Mouse (Mus musculus) intestine, postnatal 0 days (tissue): ENCODE measurements around the gene Mdfic. TPM values are rescaled to one million over a fixed set of nuclear protein-coding genes. Genes with fewer than 3 reads are reported as not detected.

Experiments
- ATAC-seq: fragments of 200-750 bp; cut with Nextera tagmentation; 2 replicates; pipeline ENCODE4 v1.8.0; 2017; ENCODE audit warnings: mild to moderate bottlenecking, moderate TSS enrichment, moderate library complexity
- H3K27ac ChIP-seq: fragments of 300-500 bp; sonication (generic); 2 replicates; pipeline ENCODE4 v1.5.1; 2014; ENCODE audit warnings: mild to moderate bottlenecking, low read depth, low read length, moderate library complexity
- H3K27me3 ChIP-seq: fragments of 300-500 bp; sonication (generic); replicated peaks from 2 replicates; pipeline ENCODE4 v1.6.1; 2014; ENCODE audit warnings: low read length, mixed read lengths; ENCODE audit not compliant: control insufficient read depth, insufficient read depth
- H3K36me3 ChIP-seq: fragments of 300-500 bp; sonication (generic); 2 replicates; pipeline ENCODE4 v1.6.1; 2014; ENCODE audit warnings: mild to moderate bottlenecking, moderate library complexity; ENCODE audit not compliant: control insufficient read depth, insufficient read depth
- H3K4me1 ChIP-seq: fragments of 300-500 bp; sonication (generic); replicated peaks from 2 replicates; pipeline ENCODE4 v1.6.1; 2014; ENCODE audit warnings: antibody characterized with exemption, low read length, mixed read lengths; ENCODE audit not compliant: control insufficient read depth, insufficient read depth
- H3K4me2 ChIP-seq: fragments of 300-500 bp; sonication (generic); replicated peaks from 2 replicates; pipeline ENCODE4 v1.6.1; 2014; ENCODE audit warnings: low read depth, mild to moderate bottlenecking, moderate library complexity
- H3K4me3 ChIP-seq: fragments of 300-500 bp; sonication (generic); 2 replicates; pipeline ENCODE4 v1.5.1; 2014; ENCODE audit warnings: low read depth, low read length
- H3K9ac ChIP-seq: fragments of 300-500 bp; sonication (generic); 2 replicates; pipeline ENCODE4 v1.6.1; 2014; ENCODE audit warnings: mild to moderate bottlenecking, low read depth, low read length
- H3K9me3 ChIP-seq: fragments of 300-500 bp; sonication (generic); 2 replicates; pipeline ENCODE4 v1.6.1; 2016; ENCODE audit warnings: mixed run types; ENCODE audit not compliant: control insufficient read depth
- CTCF ChIP-seq: sonication (generic); IDR thresholded peaks from 2 replicates; pipeline ENCODE4 v1.5.1; 2016; ENCODE audit warnings: low read depth, mild to moderate bottlenecking, control low read depth, antibody characterized with exemption, moderate library complexity
- WGBS: fragments of 180-500 bp; shearing (Covaris S2); extraction: QIAGEN DNeasy Blood & Tissue Kit; methylation state at CpG from one replicate; pipeline ENCODE4 v1.1.7; 2014; 5-methylcytosine and 5-hydroxymethylcytosine counted together
- polyA plus RNA-seq: library from polyadenylated mRNA; unstranded; fragments of >200 nt; fragmentation: Nextera tagmentation; extraction: Ambion mirVana; gene quantifications from 2 replicates; pipeline ENCODE4 v1.2.1, GENCODE M21; 2015

Mdfic gene
- polyA plus RNA-seq, 1 experiment from 2014 or later: 2.3 TPM

DNA sequence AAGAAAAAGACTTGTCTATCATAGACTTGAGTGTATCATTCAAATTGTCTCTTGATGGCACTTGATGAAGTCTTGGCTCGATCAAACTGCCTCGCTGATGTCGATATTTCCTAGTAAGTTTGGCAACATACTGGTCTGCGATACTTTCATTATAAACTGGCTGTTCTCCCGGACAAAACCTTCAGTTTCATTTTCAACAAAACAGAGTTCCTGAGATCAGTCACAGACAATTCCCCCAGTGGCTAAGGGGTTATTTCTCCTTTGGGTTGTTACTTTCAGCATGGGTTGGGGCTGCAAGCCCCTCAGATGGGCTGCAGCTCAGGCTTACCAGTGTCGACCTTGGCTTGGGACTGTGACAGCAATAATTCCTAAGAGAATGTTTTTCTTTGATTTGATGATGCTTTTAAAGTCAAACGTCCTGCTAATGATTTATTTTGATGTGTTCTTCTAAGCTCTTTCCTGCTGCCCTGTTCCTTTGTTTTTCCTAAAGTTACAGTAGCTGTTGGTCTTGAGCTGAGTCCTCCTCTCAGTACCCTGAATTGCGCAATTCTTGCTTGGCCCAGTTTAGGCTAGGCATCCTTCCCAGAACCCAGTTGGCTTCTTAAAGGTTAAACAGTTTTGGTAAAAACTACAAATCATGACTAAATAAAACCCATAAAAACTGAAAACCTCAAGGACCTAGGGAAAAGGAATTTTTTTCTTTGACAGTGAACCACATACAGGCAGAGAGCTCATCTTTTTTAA, 73.3 kb downstream of the Mdfic start:
- no peaks in the 10 kb centered on the region for H3K9me3 ChIP-seq
- no peaks in the 10 kb centered on the region for H3K27me3 ChIP-seq
- 0 out of 2 replicates have a peak, but pooled peaks cover 3% of the 10 kb centered on the region for H3K4me1 ChIP-seq
- H3K36me3 ChIP-seq: no peaks in the 10 kb centered on the region
- H3K4me3 ChIP-seq: no peak overlapping the region
- peak overlapping the region; percentile 49 for H3K4me2 ChIP-seq
- WGBS: 66% methylated on average over 8 of the region's 8 CpGs
- no peak for TF ChIP-seq CTCF
- no peak for ATAC-seq
- H3K9ac ChIP-seq: no peak overlapping the region
- no peak overlapping the region for H3K27ac ChIP-seq

DNA sequence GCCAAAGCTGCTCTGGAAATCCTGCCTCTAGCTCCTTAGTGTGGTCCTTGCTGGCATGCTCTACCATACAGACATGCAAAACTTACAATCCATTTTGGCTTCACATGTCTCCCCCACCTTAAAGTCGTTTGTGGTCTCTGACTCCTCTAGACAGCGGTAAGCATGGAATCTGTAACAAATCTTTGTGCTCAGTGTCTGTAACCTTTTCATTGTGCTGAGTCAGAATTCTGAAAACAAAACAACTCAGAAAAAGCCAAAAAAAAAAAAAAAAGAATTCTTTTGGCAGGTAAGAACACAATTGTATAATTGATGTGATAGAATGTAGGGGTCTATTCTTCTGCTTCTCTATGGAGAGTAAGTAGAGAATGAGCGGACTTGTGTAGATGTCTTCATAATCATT, 74.3 kb downstream of the Mdfic start:
- 94% methylated on average over 3 of the region's 3 CpGs for WGBS

DNA sequence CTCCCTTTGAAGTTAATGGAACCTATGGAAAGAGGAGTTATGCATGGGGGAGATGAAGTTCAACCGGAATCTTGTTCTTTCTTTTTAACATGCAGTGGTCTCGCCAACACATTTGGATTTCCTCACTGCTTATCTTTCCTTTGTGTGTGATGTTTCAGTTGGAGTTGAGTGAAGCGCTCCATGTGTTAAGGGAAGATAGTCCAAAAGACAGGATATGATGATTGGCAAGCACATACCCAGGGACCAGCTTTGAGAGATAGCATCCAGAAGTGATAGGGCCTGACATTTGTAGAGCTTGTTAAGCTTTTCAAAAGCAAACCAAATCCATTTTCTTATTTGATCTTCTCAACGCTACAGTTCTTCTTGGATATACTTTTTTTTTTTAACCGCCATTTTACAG, 86.9 kb downstream of the Mdfic start:
- no peak overlapping the region for H3K27ac ChIP-seq
- 97% methylated on average over 5 of the region's 5 CpGs for WGBS
- no peak for TF ChIP-seq CTCF

More for the DNA sequence above, 74.3 kb downstream of the Mdfic start:
- Histone ChIP-seq H3K9ac (no peak overlapping the region), H3K4me1 (0 out of 2 replicates have a peak, but pooled peaks cover 3% of the 10 kb centered on the region), H3K4me2 (no peak overlapping the region), H3K9me3 (no peaks in the 10 kb centered on the region), H3K27me3 (no peaks in the 10 kb centered on the region), H3K27ac (no peak overlapping the region), H3K36me3 (no peaks in the 10 kb centered on the region), H3K4me3 (no peak overlapping the region)
- no peak for ATAC-seq
- no peak for TF ChIP-seq CTCF

DNA sequence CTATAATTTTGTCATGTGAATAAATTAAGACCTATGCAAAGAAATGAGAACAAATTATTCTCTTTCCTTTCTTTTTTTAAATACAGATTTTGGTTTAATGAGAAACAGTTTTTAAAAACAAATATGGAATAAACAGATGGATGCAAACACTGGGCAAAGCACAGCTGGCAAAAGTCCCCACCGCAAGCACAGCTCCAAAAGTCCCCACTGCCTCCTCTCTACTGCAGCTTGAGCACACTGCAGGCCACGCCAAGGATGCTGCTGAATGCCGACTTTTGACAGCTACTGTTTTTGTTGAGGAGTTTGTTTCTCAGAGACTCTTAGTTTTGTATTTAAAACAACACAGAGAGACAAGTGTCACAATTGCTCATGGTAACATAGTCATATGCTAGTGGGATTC, 104.8 kb downstream of the Mdfic start:
- Histone ChIP-seq H3K4me2 (no peak overlapping the region), H3K4me1 (no peaks in the 10 kb centered on the region), H3K4me3 (no peak overlapping the region), H3K9me3 (no peaks in the 10 kb centered on the region), H3K27me3 (no peaks in the 10 kb centered on the region), H3K27ac (no peak overlapping the region), H3K36me3 (no peaks in the 10 kb centered on the region), H3K9ac (no peak overlapping the region)
- ATAC-seq: no peak
- TF ChIP-seq CTCF: no peak
- 68% methylated on average over 3 of the region's 3 CpGs for WGBS

More for the DNA sequence above, 86.9 kb downstream of the Mdfic start:
- H3K36me3 ChIP-seq: no peaks in the 10 kb centered on the region
- no peak overlapping the region for H3K4me2 ChIP-seq
- H3K27me3 ChIP-seq: no peaks in the 10 kb centered on the region
- H3K9me3 ChIP-seq: no peaks in the 10 kb centered on the region
- no peak overlapping the region for H3K4me3 ChIP-seq
- ATAC-seq: no peak
- no peak overlapping the region for H3K9ac ChIP-seq
- H3K4me1 ChIP-seq: no peaks in the 10 kb centered on the region

DNA sequence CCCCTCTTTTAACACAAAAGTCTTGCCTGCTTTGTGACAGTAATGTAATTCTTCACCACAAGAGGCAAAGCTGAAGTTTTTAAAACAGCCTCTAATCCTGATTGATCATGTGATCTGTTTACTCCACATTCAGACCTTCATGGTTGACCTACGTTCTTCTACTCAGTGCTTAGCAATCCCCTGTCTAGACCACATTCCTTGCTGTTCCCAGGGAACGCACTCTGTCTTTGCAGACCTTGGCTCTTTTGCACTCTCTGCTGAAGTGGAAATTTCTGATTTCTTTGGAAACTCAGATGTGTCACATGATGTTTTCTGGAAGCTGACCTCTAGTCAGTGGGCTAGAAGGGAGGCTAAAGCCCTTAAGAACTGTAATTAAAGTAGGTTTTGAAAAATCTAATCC, 109.4 kb downstream of the Mdfic start:
- no peak for TF ChIP-seq CTCF
- 66% methylated on average over 2 of the region's 2 CpGs for WGBS
- Histone ChIP-seq H3K4me2 (no peak overlapping the region), H3K9me3 (no peaks in the 10 kb centered on the region), H3K9ac (no peak overlapping the region), H3K36me3 (no peaks in the 10 kb centered on the region), H3K27ac (no peak overlapping the region), H3K4me3 (no peak overlapping the region), H3K27me3 (no peaks in the 10 kb centered on the region), H3K4me1 (no peaks in the 10 kb centered on the region)
- no peak for ATAC-seq

DNA sequence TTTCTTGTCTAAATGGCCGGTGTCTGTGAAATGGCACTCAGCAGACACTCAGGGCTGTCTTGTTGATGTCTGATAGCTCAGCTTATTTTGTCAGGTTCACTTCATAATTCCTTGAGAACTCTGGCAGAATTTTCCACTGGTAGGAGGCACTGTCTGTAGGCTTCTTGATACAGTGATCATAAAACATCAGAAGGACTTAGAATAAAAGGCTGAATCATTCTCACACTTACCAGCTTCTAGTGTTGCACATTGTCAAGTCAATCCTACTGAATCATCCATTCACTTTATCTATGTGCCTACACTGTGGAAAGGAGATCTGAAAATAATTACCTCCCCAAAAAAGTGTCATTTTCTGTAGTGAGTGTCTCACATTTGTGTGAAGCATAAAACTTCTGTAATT, 110.2 kb downstream of the Mdfic start:
- H3K9ac ChIP-seq: no peak overlapping the region
- H3K4me3 ChIP-seq: no peak overlapping the region
- no peak overlapping the region for H3K27ac ChIP-seq
- no peak for ATAC-seq
- H3K27me3 ChIP-seq: no peaks in the 10 kb centered on the region
- no peaks in the 10 kb centered on the region for H3K4me1 ChIP-seq
- no peak for TF ChIP-seq CTCF
- H3K9me3 ChIP-seq: no peaks in the 10 kb centered on the region
- H3K4me2 ChIP-seq: no peak overlapping the region
- WGBS: 86% methylated on average over 1 of the region's 1 CpGs
- no peaks in the 10 kb centered on the region for H3K36me3 ChIP-seq

DNA sequence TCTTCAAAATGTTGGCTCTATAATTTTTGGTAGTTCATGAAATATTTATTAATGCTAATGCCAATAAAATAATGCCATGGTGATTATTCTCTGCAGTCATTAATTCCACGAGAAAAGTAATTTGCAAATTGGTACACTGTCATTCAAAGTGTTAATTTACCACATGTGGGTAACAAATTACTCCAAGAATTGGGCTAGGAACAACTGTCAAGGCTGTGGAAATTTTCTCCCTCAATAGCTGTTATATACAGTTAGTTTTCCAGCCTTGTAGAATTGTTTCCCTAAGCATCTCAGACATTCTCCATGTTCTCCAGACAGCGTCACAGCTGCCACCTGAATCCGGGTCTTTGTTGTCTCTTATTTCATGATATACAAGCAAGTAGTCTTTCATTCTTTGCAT, 117.2 kb downstream of the Mdfic start:
- no peak for ATAC-seq
- Histone ChIP-seq H3K4me3 (no peak overlapping the region), H3K4me1 (no peaks in the 10 kb centered on the region), H3K9me3 (no peaks in the 10 kb centered on the region), H3K27ac (no peak overlapping the region), H3K4me2 (no peak overlapping the region), H3K36me3 (no peaks in the 10 kb centered on the region), H3K27me3 (no peaks in the 10 kb centered on the region), H3K9ac (no peak overlapping the region)
- WGBS: 81% methylated on average over 3 of the region's 3 CpGs
- TF ChIP-seq CTCF: no peak
